19 mouse cellular contexts compared by ENCODE assay signal in genomic region chr12:26543463-26543862, GRCm38 (mm10).
DNase-seq lines count a peak whose midpoint lies in the region; ATAC-seq and TF ChIP-seq lines count a peak whose summit lies in the region.
"Had no signal": no experiment of that assay in that cellular context is flagged by ENCODE, and none has a peak within 500 bp of the region (broad histone marks: within the 10 kb centered on the region; RNA-seq: fewer than 3 reads in every experiment).

No protein-coding gene starts in this region.

- 79% methylated on average over 1 of the region's 1 CpGs for WGBS in hindbrain, embryonic 10.5 days
- 81% methylated on average over 1 of the region's 1 CpGs for WGBS in hindbrain, embryonic 16.5 days
- WGBS in liver, postnatal 0 days (ENCODE audit: insufficient replicate concordance) = 73% methylated on average over 1 of the region's 1 CpGs
- 81% methylated on average over 1 of the region's 1 CpGs for WGBS in liver, embryonic 12.5 days (ENCODE audit: insufficient replicate concordance)
- WGBS in midbrain, embryonic 11.5 days = 89% methylated on average over 1 of the region's 1 CpGs
- 63% methylated on average over 1 of the region's 1 CpGs for WGBS in midbrain, embryonic 16.5 days

- H3K9me3 ChIP-seq in hindbrain, embryonic 10.5 days = no peaks in the 10 kb centered on the region
- H3K9me3 ChIP-seq in hindbrain, embryonic 16.5 days (ENCODE audit: control insufficient read depth, low read length) = no peaks in the 10 kb centered on the region
- H3K9me3 ChIP-seq in liver, postnatal 0 days (ENCODE audit: low read length) = no peaks in the 10 kb centered on the region
- no peaks in the 10 kb centered on the region for H3K9me3 ChIP-seq in liver, embryonic 12.5 days (replicated peaks)
- no peaks in the 10 kb centered on the region for H3K9me3 ChIP-seq in midbrain, embryonic 11.5 days (ENCODE audit: control insufficient read depth, low read length)
- H3K9me3 ChIP-seq in midbrain, embryonic 16.5 days (replicated peaks; ENCODE audit: control insufficient read depth, low read length, poor library complexity, severe bottlenecking) = no peaks in the 10 kb centered on the region
- H3K9me3 ChIP-seq: embryonic facial prominence, embryonic 10.5 days; embryonic facial prominence, embryonic 12.5 days; forebrain, embryonic 13.5 days; forebrain, embryonic 15.5 days had no signal

- DNase-seq in hindbrain, embryonic 10.5 days (ENCODE audit: low spot score) = no peak
- no peak for DNase-seq in liver, postnatal 0 days
- peak; percentile 39 for DNase-seq in midbrain, embryonic 11.5 days (ENCODE audit: low spot score, missing footprints)
- no peak for DNase-seq in adipocyte (ENCODE audit: low spot score)
- DNase-seq: adrenal gland, adult 8-10 months; adrenal gland, postnatal 14 days; adrenal gland, postnatal 36 days; cerebellum, adult 11-12 months; cerebellum, adult 2 months; cerebellum, adult 9-10 months; cerebellum, postnatal 10 days; cerebellum, postnatal 25 days had no signal

- H3K9ac ChIP-seq in hindbrain, embryonic 16.5 days (ENCODE audit: low read depth, low read length) = no peak overlapping the region
- no peak overlapping the region for H3K9ac ChIP-seq in liver, postnatal 0 days (replicated peaks)
- no peak overlapping the region for H3K9ac ChIP-seq in liver, embryonic 12.5 days
- H3K9ac ChIP-seq in midbrain, embryonic 11.5 days (ENCODE audit: low read length) = no peak overlapping the region
- no peak overlapping the region for H3K9ac ChIP-seq in midbrain, embryonic 16.5 days (ENCODE audit: low read depth, low read length)
- H3K9ac ChIP-seq: embryonic facial prominence, embryonic 12.5 days; forebrain, embryonic 13.5 days; forebrain, embryonic 15.5 days had no signal

- H3K27me3 ChIP-seq in hindbrain, embryonic 10.5 days (ENCODE audit: insufficient read depth, poor library complexity, severe bottlenecking) = no peaks in the 10 kb centered on the region
- no peaks in the 10 kb centered on the region for H3K27me3 ChIP-seq in hindbrain, embryonic 16.5 days (replicated peaks; ENCODE audit: control insufficient read depth, insufficient read depth, low read length)
- no peaks in the 10 kb centered on the region for H3K27me3 ChIP-seq in liver, postnatal 0 days (ENCODE audit: insufficient read depth, low read length)
- no peaks in the 10 kb centered on the region for H3K27me3 ChIP-seq in liver, embryonic 12.5 days (replicated peaks)
- no peaks in the 10 kb centered on the region for H3K27me3 ChIP-seq in midbrain, embryonic 11.5 days (ENCODE audit: control insufficient read depth, insufficient read depth, low read length)
- H3K27me3 ChIP-seq in midbrain, embryonic 16.5 days (ENCODE audit: control insufficient read depth, insufficient read depth, low read depth, low read length) = no peaks in the 10 kb centered on the region
- H3K27me3 ChIP-seq: embryonic facial prominence, embryonic 12.5 days; forebrain, embryonic 13.5 days; forebrain, embryonic 15.5 days had no signal

- no peaks in the 10 kb centered on the region for H3K36me3 ChIP-seq in hindbrain, embryonic 10.5 days
- no peaks in the 10 kb centered on the region for H3K36me3 ChIP-seq in hindbrain, embryonic 16.5 days (ENCODE audit: control insufficient read depth, insufficient read depth, low read length)
- no peaks in the 10 kb centered on the region for H3K36me3 ChIP-seq in liver, postnatal 0 days (replicated peaks; ENCODE audit: insufficient read depth, low read length)
- no peaks in the 10 kb centered on the region for H3K36me3 ChIP-seq in liver, embryonic 12.5 days
- H3K36me3 ChIP-seq in midbrain, embryonic 11.5 days (ENCODE audit: control insufficient read depth, insufficient read depth, low read length) = no peaks in the 10 kb centered on the region
- H3K36me3 ChIP-seq in midbrain, embryonic 16.5 days (ENCODE audit: control insufficient read depth, insufficient read depth, low read length) = no peaks in the 10 kb centered on the region
- H3K36me3 ChIP-seq: embryonic facial prominence, embryonic 10.5 days; embryonic facial prominence, embryonic 12.5 days; forebrain, embryonic 15.5 days had no signal

- H3K27ac ChIP-seq in hindbrain, embryonic 10.5 days = peak overlapping the region; percentile 70
- no peak overlapping the region for H3K27ac ChIP-seq in hindbrain, embryonic 16.5 days (ENCODE audit: low read depth, low read length)
- H3K27ac ChIP-seq in liver, postnatal 0 days (ENCODE audit: low read depth) = no peak overlapping the region
- H3K27ac ChIP-seq in liver, embryonic 12.5 days = no peak overlapping the region
- H3K27ac ChIP-seq in midbrain, embryonic 11.5 days (ENCODE audit: low read depth, low read length) = no peak overlapping the region
- no peak overlapping the region for H3K27ac ChIP-seq in midbrain, embryonic 16.5 days (ENCODE audit: low read length)
- H3K27ac ChIP-seq: embryonic facial prominence, embryonic 10.5 days; embryonic facial prominence, embryonic 12.5 days; forebrain, embryonic 13.5 days; forebrain, embryonic 15.5 days had no signal

- peaks cover 19% of the 10 kb centered on the region for H3K4me1 ChIP-seq in hindbrain, embryonic 10.5 days (replicated peaks)
- no peaks in the 10 kb centered on the region for H3K4me1 ChIP-seq in hindbrain, embryonic 16.5 days (ENCODE audit: control insufficient read depth, insufficient read depth, low read depth, low read length)
- no peaks in the 10 kb centered on the region for H3K4me1 ChIP-seq in liver, postnatal 0 days (ENCODE audit: insufficient read depth)
- no peaks in the 10 kb centered on the region for H3K4me1 ChIP-seq in liver, embryonic 12.5 days
- H3K4me1 ChIP-seq in midbrain, embryonic 11.5 days (ENCODE audit: control insufficient read depth, insufficient read depth, low read length) = peaks cover 8% of the 10 kb centered on the region; the same call in 1 of the 2 replicates
- H3K4me1 ChIP-seq in midbrain, embryonic 16.5 days (ENCODE audit: control insufficient read depth, insufficient read depth, low read length) = no peaks in the 10 kb centered on the region
- H3K4me1 ChIP-seq: embryonic facial prominence, embryonic 10.5 days; forebrain, embryonic 13.5 days; forebrain, embryonic 15.5 days had no signal

- TF ChIP-seq EP300 in liver, postnatal 0 days (IDR thresholded peaks at IDR 0.05; ENCODE audit: low read depth) = no peak

- no peak overlapping the region for H3K4me3 ChIP-seq in hindbrain, embryonic 10.5 days
- no peak overlapping the region for H3K4me3 ChIP-seq in hindbrain, embryonic 16.5 days (ENCODE audit: low read length)
- no peak overlapping the region for H3K4me3 ChIP-seq in liver, postnatal 0 days (ENCODE audit: low read depth, low read length)
- H3K4me3 ChIP-seq in liver, embryonic 12.5 days = no peak overlapping the region
- H3K4me3 ChIP-seq in midbrain, embryonic 11.5 days (ENCODE audit: low read depth, low read length) = no peak overlapping the region
- H3K4me3 ChIP-seq in midbrain, embryonic 16.5 days (ENCODE audit: low read depth, low read length) = no peak overlapping the region
- H3K4me3 ChIP-seq: embryonic facial prominence, embryonic 10.5 days; embryonic facial prominence, embryonic 12.5 days; forebrain, embryonic 13.5 days; forebrain, embryonic 15.5 days had no signal

- no peak for ATAC-seq in hindbrain, embryonic 16.5 days
- ATAC-seq in liver, postnatal 0 days = peak; percentile 70
- no peak for ATAC-seq in liver, embryonic 12.5 days
- no peak for ATAC-seq in midbrain, embryonic 11.5 days (ENCODE audit: low FRiP score)
- no peak for ATAC-seq in midbrain, embryonic 16.5 days
- ATAC-seq: forebrain, embryonic 13.5 days; forebrain, embryonic 15.5 days had no signal

- TF ChIP-seq CTCF in liver, postnatal 0 days (IDR thresholded peaks at IDR 0.05; ENCODE audit: low read depth) = no peak

- H3K4me2 ChIP-seq in hindbrain, embryonic 16.5 days (ENCODE audit: low read length) = no peak overlapping the region
- H3K4me2 ChIP-seq in liver, postnatal 0 days (ENCODE audit: low read depth, low read length) = no peak overlapping the region
- no peak overlapping the region for H3K4me2 ChIP-seq in liver, embryonic 12.5 days
- no peak overlapping the region for H3K4me2 ChIP-seq in midbrain, embryonic 11.5 days
- H3K4me2 ChIP-seq in midbrain, embryonic 16.5 days (ENCODE audit: low read length) = no peak overlapping the region
- H3K4me2 ChIP-seq: embryonic facial prominence, embryonic 12.5 days; forebrain, embryonic 13.5 days; forebrain, embryonic 15.5 days had no signal
